Mouse (Mus musculus): Measurements from ENCODE around the gene Slc15a5.

DNA sequence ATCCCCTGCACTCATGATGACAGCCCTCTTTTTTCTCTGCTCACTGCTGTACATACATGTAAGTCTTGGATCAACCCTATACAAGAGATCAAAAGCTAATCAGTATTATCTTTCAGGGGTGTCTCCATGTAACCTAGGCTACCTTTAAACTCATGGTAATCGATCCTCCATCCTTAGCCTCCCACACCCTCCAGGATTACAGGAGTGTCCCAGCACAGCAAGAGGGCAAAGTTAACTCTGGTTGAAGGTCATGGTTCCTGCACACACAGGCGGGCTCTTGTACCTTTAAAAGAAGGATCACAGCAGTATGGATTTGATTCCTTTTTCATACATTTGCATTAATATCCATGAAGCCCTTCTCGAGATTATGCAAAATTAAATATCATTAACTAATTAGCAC lies 19.9 kb upstream of the Slc15a5 start:
- TF ChIP-seq CTCF (IDR thresholded peaks at IDR 0.05; ENCODE audit: control insufficient read depth, insufficient read depth, insufficient replicate concordance, low read depth, low read length) (no peak), POLR2A (IDR thresholded peaks at IDR 0.05; ENCODE audit: control insufficient read depth, low read depth, low read length) (no peak)
